Mouse (Mus musculus) embryonic facial prominence, embryonic 10.5 days (tissue): Measurements from ENCODE around the gene Zfp37. TPM values are rescaled to one million over a fixed set of nuclear protein-coding genes. Genes with fewer than 3 reads are reported as not detected.
"Not testable (repeated sequence)": the region's sequence is repeated elsewhere in the genome, so short reads cannot be mapped to it uniquely, and the experiment has no call there.

Experiments used
- DNase-seq: peaks from one replicate; pipeline ENCODE4 v3.0.0-alpha.2; 2017; ENCODE audit warnings: low spot score
- H3K27ac ChIP-seq: fragments of 300-500 bp; sonication (generic); replicated peaks from 2 replicates; pipeline ENCODE4 v1.5.1; 2016; ENCODE audit warnings: mild to moderate bottlenecking
- H3K27me3 ChIP-seq: fragments of 300-500 bp; sonication (generic); replicated peaks from 2 replicates; pipeline ENCODE4 v1.6.1; 2016; ENCODE audit warnings: low read depth, mild to moderate bottlenecking; ENCODE audit not compliant: poor library complexity, severe bottlenecking
- H3K36me3 ChIP-seq: fragments of 300-500 bp; sonication (generic); replicated peaks from 2 replicates; pipeline ENCODE4 v1.6.1; 2016; ENCODE audit warnings: mild to moderate bottlenecking, moderate library complexity
- H3K4me1 ChIP-seq: fragments of 300-500 bp; sonication (generic); 2 replicates; pipeline ENCODE4 v1.6.1; 2016
- H3K4me3 ChIP-seq: fragments of 300-500 bp; sonication (generic); 2 replicates; pipeline ENCODE4 v1.5.1; 2016; ENCODE audit warnings: mild to moderate bottlenecking, moderate library complexity
- H3K9me3 ChIP-seq: fragments of 300-500 bp; sonication (generic); 2 replicates; pipeline ENCODE4 v1.6.1; 2016; ENCODE audit warnings: mild to moderate bottlenecking
- WGBS: fragments of 180-500 bp; shearing (Covaris S2); methylation state at CpG from one replicate; pipeline ENCODE4 v1.1.7; 2016; 5-methylcytosine and 5-hydroxymethylcytosine counted together
- polyA plus RNA-seq: library from polyadenylated mRNA; unstranded; fragments of >200 nt; fragmentation: Nextera tagmentation; extraction: Ambion mirVana; gene quantifications from 2 replicates; pipeline ENCODE4 v1.2.1, GENCODE M21; 2016

The Zfp37 gene
- 18.7 and 19.8 TPM in 2 replicates for polyA plus RNA-seq

DNA sequence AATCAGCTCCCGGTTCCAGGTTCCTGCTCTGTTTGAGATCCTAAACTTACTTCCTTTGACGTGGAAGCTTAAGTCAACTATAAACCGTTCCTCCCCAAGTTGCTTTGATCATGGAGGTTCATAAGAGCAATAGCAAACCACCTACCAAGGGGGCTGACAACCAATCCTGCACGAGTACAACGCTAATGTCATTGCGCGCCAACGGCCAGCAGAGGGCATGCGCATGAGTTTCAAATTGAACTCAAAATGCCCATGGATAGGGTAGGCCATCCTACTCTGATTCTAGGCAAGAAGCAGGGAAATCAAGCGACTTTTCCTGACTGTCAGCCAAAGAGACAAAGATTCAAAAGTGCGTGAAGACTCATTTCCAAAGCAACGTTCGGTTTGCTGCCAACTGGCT lies at the start of gene Zfp37:
TSS of gene Zfp37 (minus strand) at position 279 of the 400 bp plus-strand sequence.
- H3K4me1 ChIP-seq = no peaks in the 10 kb centered on the region
- 73% methylated on average over 13 of the region's 13 CpGs for WGBS
- no peak for DNase-seq

DNA sequence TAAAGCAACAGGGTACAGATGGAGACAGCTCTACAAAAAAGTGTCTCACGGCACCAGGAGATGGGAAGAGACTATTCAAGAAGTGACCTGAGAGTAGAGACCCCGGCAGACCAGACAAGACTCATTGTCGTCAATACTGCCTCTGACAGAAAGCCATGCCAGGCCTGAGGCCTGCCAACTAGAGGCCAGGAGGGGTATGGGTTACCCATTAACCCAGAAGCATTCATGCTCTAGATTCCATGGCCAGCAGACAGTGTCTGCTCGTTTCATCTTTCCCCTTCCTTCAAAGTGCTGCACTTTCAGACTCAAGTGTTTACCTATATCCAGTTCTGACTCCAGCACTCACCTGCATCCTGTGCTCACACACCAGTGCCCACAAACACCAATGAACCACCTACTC lies 47.2 kb upstream of the Zfp37 start:
- no peaks in the 10 kb centered on the region for H3K36me3 ChIP-seq
- H3K27me3 ChIP-seq = no peaks in the 10 kb centered on the region
- H3K4me3 ChIP-seq = no peak overlapping the region
- no peaks in the 10 kb centered on the region for H3K9me3 ChIP-seq
- DNase-seq = no peak
- H3K4me1 ChIP-seq = peaks cover 10% of the 10 kb centered on the region
- H3K27ac ChIP-seq = no peak overlapping the region
- 82% methylated on average over 4 of the region's 4 CpGs for WGBS

More for the DNA sequence above, at the start of gene Zfp37:
- Histone ChIP-seq H3K9me3 (no peaks in the 10 kb centered on the region), H3K27ac (no peak within 1 kb of the TSS), H3K36me3 (no peaks in the 10 kb centered on the region), H3K27me3 (no peaks in the 10 kb centered on the region), H3K4me3 (no peak within 1 kb of the TSS)

DNA sequence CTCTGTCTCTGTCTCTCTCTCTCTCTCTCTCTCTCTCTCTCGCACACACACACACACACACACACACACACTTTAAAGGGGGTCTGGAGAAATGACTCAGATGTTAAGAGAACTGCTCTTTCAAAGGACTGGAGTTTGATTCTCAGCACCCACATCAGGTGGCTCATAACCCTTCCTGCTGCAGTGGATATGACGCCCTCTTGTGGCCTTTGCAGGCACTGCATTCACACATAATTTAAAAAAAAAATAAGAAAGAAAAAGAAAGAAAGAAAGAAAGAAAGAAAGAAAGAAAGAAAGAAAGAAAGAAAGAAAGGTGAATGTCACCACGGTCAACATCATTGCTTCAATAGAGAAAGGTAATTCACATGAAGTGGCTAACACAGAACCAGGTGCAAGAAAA lies 46.4 kb upstream of the Zfp37 start:
- H3K27ac ChIP-seq = no peak overlapping the region
- H3K27me3 ChIP-seq = no peaks in the 10 kb centered on the region
- H3K4me3 ChIP-seq = no peak overlapping the region
- no peak for DNase-seq
- H3K36me3 ChIP-seq = no peaks in the 10 kb centered on the region
- 68% methylated on average over 3 of the region's 3 CpGs for WGBS
- no peaks in the 10 kb centered on the region for H3K9me3 ChIP-seq
- peaks cover 10% of the 10 kb centered on the region for H3K4me1 ChIP-seq

DNA sequence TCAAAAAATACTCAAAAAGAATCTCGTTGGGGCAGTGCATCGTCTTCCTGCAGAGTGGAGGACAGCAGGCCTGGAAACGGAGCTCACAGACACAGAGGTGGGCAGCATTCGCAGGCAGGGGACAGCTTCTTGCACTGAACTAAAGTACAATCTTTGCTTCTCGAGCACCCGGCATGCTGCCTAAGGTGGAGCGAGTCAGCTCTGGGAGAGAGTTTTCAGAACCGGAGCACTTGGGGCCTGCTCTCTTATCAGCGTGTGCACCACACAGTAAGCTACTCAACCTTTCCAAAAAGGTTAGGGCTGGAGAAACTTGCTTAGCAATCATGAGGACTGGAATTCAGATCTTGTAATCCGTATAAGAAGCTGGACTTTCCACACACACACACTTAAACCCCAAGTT lies 45.8 kb upstream of the Zfp37 start:
- Histone ChIP-seq H3K27ac (no peak overlapping the region), H3K4me1 (peaks cover 10% of the 10 kb centered on the region), H3K36me3 (no peaks in the 10 kb centered on the region), H3K27me3 (no peaks in the 10 kb centered on the region), H3K4me3 (no peak overlapping the region), H3K9me3 (no peaks in the 10 kb centered on the region)
- 87% methylated on average over 10 of the region's 10 CpGs for WGBS
- no peak for DNase-seq

DNA sequence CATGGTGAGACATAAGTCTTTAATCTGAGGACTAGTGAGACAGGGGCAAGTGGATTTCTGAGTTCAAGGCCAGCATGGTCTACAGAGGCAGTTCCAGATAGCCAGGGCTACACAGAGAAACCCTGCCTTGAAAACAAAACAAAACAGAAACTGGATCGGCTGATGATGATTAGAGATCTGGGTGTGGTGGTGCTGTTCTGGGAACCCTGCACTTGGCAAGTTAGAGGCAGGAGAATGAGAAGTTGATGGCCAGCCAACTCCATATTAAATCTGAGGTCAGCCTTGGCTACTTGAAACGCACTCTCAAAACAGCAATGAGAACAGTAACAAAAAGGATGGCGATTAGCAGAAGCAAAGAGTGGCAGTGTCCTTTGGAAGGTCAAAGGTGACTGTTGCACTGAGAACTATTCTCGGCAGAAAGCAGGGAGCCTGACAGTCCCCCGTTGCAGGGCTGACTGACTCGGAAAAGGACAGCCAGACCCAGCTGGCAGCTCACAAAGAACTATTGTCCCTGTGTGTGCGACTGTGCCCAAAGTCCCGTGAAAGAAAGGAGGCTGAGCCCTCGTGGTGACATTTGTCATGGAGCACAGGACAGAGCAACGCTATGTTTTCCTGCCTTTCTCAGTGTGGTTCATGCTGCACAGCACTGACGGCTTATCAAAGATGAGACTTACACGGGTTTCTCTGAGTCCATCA lies 44.1 kb upstream of the Zfp37 start:
- H3K9me3 ChIP-seq = no peaks in the 10 kb centered on the region
- peak overlapping the region; percentile 3; the same call in 1 of the 2 replicates for H3K27ac ChIP-seq
- H3K4me3 ChIP-seq = no peak overlapping the region
- H3K36me3 ChIP-seq = no peaks in the 10 kb centered on the region
- WGBS = 13% methylated on average over 12 of the region's 12 CpGs
- no peaks in the 10 kb centered on the region for H3K27me3 ChIP-seq
- peak; percentile 37 for DNase-seq
- H3K4me1 ChIP-seq = peaks cover 10% of the 10 kb centered on the region

DNA sequence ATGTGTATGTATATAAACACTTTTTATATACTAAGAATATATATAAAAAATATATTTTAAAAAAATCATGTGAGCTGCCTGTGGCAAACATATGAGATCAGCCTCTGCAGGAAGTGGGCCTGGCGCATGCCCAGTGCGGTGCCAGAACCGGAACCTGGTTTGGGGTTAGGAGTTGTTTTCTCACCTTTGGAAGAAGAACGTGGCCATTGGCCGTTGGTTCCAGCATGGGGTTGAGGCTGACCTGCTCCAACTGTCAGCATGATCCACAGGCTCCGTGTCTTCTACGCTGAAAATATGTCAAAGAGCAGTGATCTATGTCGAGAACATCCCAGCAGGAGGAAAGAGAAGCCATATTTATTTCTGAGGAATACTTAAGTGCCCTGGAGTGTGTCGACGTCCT lies 43.1 kb upstream of the Zfp37 start:
- 93% methylated on average over 10 of the region's 10 CpGs for WGBS
- Histone ChIP-seq H3K27ac (no peak overlapping the region), H3K9me3 (no peaks in the 10 kb centered on the region), H3K4me3 (no peak overlapping the region), H3K27me3 (no peaks in the 10 kb centered on the region), H3K36me3 (no peaks in the 10 kb centered on the region), H3K4me1 (peaks cover 10% of the 10 kb centered on the region)
- no peak for DNase-seq

DNA sequence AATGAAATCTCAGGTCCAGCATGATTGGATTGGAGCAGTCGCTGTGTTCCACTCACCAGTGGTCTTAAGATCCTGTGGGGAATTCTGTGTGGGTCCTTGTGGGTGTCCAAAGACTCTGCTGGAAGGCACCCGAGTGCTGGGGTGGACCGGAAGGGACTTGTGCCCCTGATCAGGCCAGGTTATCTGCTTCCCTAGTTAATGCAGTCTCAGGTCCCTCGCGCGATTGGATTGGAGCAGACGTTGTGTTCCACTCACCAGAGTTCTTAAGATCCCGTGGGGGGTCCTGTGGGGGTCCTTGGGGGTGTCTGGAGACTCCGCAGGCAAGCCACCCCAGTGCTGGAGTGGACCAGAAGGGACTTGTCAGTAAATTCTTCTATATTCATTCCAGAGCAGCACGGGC lies 41.8 kb upstream of the Zfp37 start:
- Histone ChIP-seq H3K36me3 (no peaks in the 10 kb centered on the region), H3K27me3 (no peaks in the 10 kb centered on the region), H3K4me3 (no peak overlapping the region), H3K9me3 (no peaks in the 10 kb centered on the region), H3K4me1 (peaks cover 10% of the 10 kb centered on the region), H3K27ac (no peak overlapping the region)
- WGBS = 90% methylated on average over 10 of the region's 10 CpGs
- DNase-seq = no peak

DNA sequence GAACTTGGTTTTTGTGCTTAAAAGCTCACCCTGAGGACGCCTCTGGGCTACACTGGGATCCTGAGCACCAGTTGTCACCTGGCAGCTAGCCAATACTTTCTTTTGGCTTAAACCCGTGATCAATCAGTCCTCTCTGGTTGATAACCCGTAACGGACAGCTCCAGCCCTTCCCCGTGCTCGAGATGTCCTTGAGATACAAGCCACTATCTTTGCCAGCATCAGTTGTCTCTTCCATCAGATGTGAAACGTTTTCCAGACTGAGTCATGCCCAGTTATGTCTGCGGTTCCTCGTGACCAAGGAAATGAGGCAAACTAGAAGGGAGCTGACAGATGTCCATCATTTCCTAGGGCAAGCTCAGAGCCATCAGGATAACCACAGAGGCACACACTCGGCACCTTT lies 36.3 kb upstream of the Zfp37 start:
- no peaks in the 10 kb centered on the region for H3K9me3 ChIP-seq
- DNase-seq = no peak
- H3K27ac ChIP-seq = no peak overlapping the region
- WGBS = 84% methylated on average over 10 of the region's 10 CpGs
- H3K4me1 ChIP-seq = 0 out of 2 replicates have a peak, but pooled peaks cover 3% of the 10 kb centered on the region
- H3K4me3 ChIP-seq = no peak overlapping the region
- no peaks in the 10 kb centered on the region for H3K27me3 ChIP-seq
- no peaks in the 10 kb centered on the region for H3K36me3 ChIP-seq

DNA sequence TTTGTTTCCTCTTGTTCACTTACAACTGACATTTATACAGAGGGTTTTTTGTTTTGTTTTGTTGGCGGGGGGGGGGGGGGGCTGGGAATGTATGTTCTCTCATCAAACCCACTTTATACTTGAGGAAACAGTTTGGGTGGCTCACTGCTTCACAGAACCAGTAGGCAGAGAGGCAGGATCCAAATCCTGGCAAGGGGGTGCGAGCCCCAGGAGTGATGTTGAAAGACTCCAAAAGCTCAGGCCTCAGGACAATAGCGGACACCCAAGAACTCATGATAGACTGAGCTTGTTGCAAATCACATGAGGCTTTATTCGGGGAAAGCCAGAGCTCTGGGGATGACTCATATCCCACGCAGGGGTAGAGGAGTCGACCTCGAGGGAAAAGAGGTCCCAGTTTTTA lies 35.2 kb upstream of the Zfp37 start:
- not testable (repeated sequence) for H3K27ac ChIP-seq, H3K4me3 ChIP-seq, H3K27me3 ChIP-seq, H3K36me3 ChIP-seq, H3K4me1 ChIP-seq, DNase-seq, H3K9me3 ChIP-seq
- WGBS = 82% methylated on average over 7 of the region's 7 CpGs

DNA sequence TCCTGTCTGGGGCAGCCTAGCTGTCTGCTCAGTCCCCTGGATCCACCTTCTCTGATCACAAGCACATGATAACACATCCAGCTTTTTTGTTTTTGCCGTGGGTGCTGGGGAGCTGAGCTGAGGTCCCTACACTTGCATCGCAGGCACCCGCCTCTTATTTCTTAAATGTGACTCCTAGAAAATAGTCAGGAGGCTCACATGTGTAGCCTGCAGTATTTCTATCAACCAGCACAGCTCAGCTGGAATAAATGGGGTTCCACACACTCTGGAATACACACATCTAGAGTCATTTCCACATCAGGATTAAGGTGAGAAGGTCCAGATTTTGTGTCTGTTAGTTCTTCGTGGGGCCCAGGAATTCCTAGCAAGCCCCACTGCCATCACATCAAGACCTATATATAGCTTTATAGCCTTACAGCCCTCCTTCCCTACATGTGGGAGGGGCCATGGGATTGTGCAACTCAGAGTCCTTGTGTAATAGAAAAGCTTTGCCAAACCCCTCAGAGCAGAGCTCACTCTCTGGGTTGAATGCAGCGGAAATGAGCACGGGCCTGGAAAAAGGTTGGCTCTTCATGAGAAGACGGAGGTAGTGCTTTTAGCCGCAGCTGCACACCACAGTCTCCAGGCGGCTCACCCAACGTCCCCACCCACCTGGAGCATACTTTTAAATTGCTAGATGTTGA lies 34.4 kb upstream of the Zfp37 start:
- no peak for DNase-seq
- Histone ChIP-seq H3K9me3 (no peaks in the 10 kb centered on the region), H3K27me3 (no peaks in the 10 kb centered on the region), H3K27ac (no peak overlapping the region), H3K4me1 (0 out of 2 replicates have a peak, but pooled peaks cover 3% of the 10 kb centered on the region), H3K36me3 (no peaks in the 10 kb centered on the region), H3K4me3 (no peak overlapping the region)
- 85% methylated on average over 10 of the region's 10 CpGs for WGBS

DNA sequence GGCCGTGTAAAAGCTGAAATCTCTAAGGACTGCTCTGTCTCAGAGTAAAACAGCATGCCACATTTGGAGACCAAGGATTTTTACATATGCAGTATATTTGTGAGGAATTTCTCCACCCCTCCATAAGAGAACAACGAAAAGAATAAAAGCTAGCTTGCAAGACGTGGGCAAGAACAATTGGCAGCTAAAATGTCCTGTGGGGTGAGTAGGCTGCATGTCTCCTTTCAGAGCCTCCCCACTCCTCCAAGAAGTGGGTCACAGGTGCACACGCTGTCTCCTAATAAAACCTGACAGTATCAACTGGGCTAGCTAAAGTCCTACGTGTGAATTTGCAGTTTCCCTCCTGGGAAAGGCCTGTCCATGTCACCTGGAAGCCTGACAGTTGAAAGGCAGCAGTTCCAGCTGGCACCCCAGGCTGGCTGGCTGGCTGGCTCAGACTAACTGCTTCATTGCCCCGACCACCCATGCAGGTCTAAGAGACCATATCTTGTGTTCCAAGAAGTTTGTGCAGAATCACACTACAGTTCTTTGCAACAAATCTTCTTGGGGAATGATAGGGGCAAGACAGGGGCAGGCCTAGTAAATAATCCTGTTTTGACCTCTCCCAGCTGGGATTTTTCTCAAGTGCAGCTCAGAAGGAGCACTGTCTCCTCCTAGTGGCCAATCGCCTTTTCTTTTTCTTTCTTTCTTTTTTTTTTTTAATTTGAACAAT lies 32.4 kb upstream of the Zfp37 start:
- Histone ChIP-seq H3K4me1 (0 out of 2 replicates have a peak, but pooled peaks cover 3% of the 10 kb centered on the region), H3K4me3 (no peak overlapping the region), H3K9me3 (no peaks in the 10 kb centered on the region), H3K27me3 (no peaks in the 10 kb centered on the region), H3K27ac (no peak overlapping the region), H3K36me3 (no peaks in the 10 kb centered on the region)
- 42% methylated on average over 7 of the region's 7 CpGs for WGBS
- peak; percentile 7 for DNase-seq

DNA sequence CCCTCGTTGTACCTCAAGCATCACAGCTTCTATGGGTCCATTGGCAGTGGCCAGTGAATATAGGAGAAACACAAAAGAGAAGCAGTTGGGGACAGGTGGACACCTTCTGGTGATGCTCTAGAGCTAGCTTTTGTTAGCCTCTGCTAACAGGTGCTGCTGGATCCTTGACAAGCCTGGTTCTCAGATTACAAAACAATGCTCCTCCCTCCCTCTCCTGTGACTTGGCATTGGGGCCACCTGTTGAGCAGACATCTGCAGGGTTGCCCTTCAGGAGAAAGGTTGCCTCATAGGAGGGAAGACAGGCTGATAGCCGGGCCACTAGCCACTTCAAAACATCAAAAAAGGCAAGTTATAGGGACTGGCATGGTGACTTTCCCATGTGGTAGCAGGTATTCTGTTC lies 31.4 kb upstream of the Zfp37 start, which contains the start of gene Slc31a2:
TSS of gene Slc31a2 (plus strand) at position 287 of the 400 bp plus-strand sequence.
- no peaks in the 10 kb centered on the region for H3K36me3 ChIP-seq
- H3K4me3 ChIP-seq = no peak within 1 kb of the TSS
- 0 out of 2 replicates have a peak, but pooled peaks cover 3% of the 10 kb centered on the region for H3K4me1 ChIP-seq
- H3K9me3 ChIP-seq = no peaks in the 10 kb centered on the region
- peak; percentile 7 for DNase-seq
- H3K27ac ChIP-seq = no peak within 1 kb of the TSS
- WGBS = 46% methylated on average over 2 of the region's 2 CpGs
- H3K27me3 ChIP-seq = no peaks in the 10 kb centered on the region
